Mouse (Mus musculus): ENCODE results near the gene Atp8b4.

DNA sequence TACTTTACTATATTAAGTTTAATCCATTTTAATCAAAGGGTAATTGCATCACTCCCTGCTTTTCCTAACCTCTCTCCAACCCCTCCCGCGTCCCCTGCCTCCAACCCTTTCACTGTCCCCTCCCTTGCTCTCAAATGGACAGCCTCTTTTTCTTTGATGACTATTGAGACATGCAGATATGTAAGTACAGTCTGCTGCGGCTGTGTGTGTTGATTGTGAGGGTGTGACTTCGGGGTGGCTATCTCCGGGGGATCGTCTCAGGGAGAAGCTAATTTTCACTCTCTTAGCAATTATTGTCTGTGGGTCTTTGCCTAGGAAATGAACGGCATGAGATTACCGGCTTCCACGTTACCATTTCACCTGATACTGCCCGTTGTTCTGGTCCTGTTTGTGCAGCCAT lies 21.0 kb upstream of the Atp8b4 start:
- TF ChIP-seq CTCF (IDR thresholded peaks at IDR 0.05; ENCODE audit: control insufficient read depth, insufficient read depth, insufficient read length) (no peak), USF1 (IDR thresholded peaks at IDR 0.05; ENCODE audit: low read depth) (no peak), MYOG (IDR thresholded peaks at IDR 0.05; ENCODE audit: control insufficient read depth, extremely low read depth, insufficient read length) (no peak), MAX (IDR thresholded peaks at IDR 0.05) (no peak), FOSL1 (IDR thresholded peaks at IDR 0.05; ENCODE audit: insufficient read depth, low read length, poor library complexity, severe bottlenecking) (no peak), MYOD1 (IDR thresholded peaks at IDR 0.05; ENCODE audit: control insufficient read depth, insufficient read length, low read depth) (no peak)
